Mouse (Mus musculus): ENCODE data around the gene Mapkap1. TPM values are rescaled to one million over a fixed set of nuclear protein-coding genes. Genes with fewer than 3 reads are reported as not detected.
A peak's percentile ranks its signal among the peaks of the same experiment; 100 is the strongest.

Gene Mapkap1
- polyA plus RNA-seq, 1 experiment from 2014 or later: 122 TPM

GRCm38 (mm10) chr2:34644571-34645526, 238.3 kb downstream of the Mapkap1 start:
- no peak overlapping the region for H3K27ac ChIP-seq
- no peaks in the 10 kb centered on the region for H3K9me3 ChIP-seq
- WGBS: 31% methylated on average over 22 of the region's 22 CpGs
- H3K27me3 ChIP-seq: 0 out of 2 replicates have a peak, but pooled peaks cover 6% of the 10 kb centered on the region
- no peaks in the 10 kb centered on the region for H3K36me3 ChIP-seq
- no peak overlapping the region for H3K4me2 ChIP-seq (replicated peaks)
- H3K4me1 ChIP-seq: peaks cover 10% of the 10 kb centered on the region; the same call in 1 of the 2 replicates
- H3K9ac ChIP-seq: no peak overlapping the region
- no peak for ATAC-seq (ENCODE audit: insufficient number of reproducible peaks, insufficient read depth, low FRiP score, low TSS enrichment)
- no peak overlapping the region for H3K4me3 ChIP-seq

DNA sequence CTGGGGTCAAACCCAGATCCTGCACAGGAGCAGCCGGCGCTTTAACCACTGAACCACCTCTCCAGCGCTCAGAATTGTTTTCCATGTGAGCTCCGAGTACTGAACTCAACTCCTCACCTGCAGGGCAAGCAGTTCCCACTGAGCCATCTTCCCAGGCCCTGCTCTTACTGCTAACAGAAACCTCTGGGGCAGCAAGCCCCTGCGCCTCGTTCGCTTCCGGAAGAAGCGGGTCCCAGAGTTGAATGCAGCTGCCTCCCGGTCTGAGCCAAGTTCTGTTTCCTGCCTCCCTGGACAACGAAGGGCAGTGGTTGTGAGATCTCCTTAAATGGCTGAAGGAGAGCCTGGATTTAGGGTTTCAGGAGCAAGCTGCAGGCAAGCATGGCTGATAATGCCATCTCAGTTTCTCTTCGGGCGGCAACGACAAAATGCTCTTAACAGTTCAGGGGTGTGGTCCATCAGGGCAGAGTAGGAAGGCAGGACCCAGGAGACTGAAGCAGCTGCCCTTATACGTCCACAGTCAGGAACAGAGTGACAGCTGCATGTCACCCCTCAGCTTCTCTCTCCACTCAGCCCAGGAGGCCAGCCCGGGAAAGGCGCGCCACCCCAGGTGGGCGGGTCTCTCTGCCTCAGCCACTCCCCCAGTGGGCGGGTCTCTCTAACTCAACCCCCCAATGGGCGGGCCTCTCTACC, 239.4 kb downstream of the Mapkap1 start:
- WGBS: 10% methylated on average over 21 of the region's 21 CpGs
- Histone ChIP-seq H3K9ac (no peak overlapping the region), H3K9me3 (no peaks in the 10 kb centered on the region), H3K4me3 (peak overlapping the region; percentile 34), H3K4me1 (peaks cover 10% of the 10 kb centered on the region; the same call in 1 of the 2 replicates), H3K27me3 (0 out of 2 replicates have a peak, but pooled peaks cover 6% of the 10 kb centered on the region), H3K36me3 (no peaks in the 10 kb centered on the region), H3K4me2 (replicated peaks) (peak overlapping the region; percentile 65), H3K27ac (no peak overlapping the region)
- peak; percentile 58 for ATAC-seq (ENCODE audit: insufficient number of reproducible peaks, insufficient read depth, low FRiP score, low TSS enrichment)

DNA sequence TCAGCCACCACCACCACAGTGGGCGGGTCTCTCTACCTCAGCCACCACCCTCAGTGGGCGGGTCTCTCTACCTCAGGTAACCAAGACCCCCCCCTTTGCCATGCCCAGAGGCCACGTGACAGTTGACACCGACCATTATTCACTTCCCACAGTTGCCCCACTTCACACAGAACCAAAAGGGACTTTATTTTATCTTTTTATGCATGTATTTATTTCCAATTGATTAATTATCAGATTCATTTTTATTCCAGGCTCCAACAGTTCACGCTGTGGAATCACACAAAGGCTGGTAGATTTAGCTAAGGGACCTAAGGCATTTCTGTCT, 239.9 kb downstream of the Mapkap1 start:
- ATAC-seq (ENCODE audit: insufficient number of reproducible peaks, insufficient read depth, low FRiP score, low TSS enrichment): no peak; the same call in 1 of the 2 replicates
- no peaks in the 10 kb centered on the region for H3K9me3 ChIP-seq
- 10% methylated on average over 5 of the region's 5 CpGs for WGBS
- no peak overlapping the region for H3K9ac ChIP-seq
- peak overlapping the region; percentile 34 for H3K4me3 ChIP-seq
- H3K27ac ChIP-seq: no peak overlapping the region
- 0 out of 2 replicates have a peak, but pooled peaks cover 6% of the 10 kb centered on the region for H3K27me3 ChIP-seq
- H3K4me1 ChIP-seq: peaks cover 10% of the 10 kb centered on the region; the same call in 1 of the 2 replicates
- no peaks in the 10 kb centered on the region for H3K36me3 ChIP-seq
- peak overlapping the region; percentile 65 for H3K4me2 ChIP-seq (replicated peaks)

DNA sequence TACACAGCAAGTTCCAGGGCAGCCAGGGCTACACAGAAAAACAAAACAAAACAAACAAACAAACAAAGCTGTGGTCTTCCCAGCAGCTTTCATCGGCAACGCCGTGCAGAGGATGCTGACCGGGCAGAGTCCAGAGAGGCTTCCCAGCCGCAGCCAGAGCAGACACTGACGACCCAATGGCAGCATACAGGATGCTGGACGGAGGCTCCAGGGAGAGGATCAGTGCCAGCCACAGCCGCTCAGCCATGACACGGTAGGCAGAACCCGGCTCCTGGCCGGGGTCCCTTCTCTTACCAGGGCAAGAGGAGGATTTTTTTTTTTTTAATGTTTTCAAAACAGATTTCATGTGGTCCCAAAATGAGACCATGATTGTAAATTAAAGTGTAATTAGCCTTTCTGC, 240.8 kb downstream of the Mapkap1 start:
- no peak overlapping the region for H3K27ac ChIP-seq
- H3K4me3 ChIP-seq: no peak overlapping the region
- no peak overlapping the region for H3K9ac ChIP-seq
- no peak for ATAC-seq (ENCODE audit: insufficient number of reproducible peaks, insufficient read depth, low FRiP score, low TSS enrichment)
- peaks cover 10% of the 10 kb centered on the region; the same call in 1 of the 2 replicates for H3K4me1 ChIP-seq
- no peak overlapping the region for H3K4me2 ChIP-seq (replicated peaks)
- no peaks in the 10 kb centered on the region for H3K36me3 ChIP-seq
- 59% methylated on average over 11 of the region's 11 CpGs for WGBS
- no peaks in the 10 kb centered on the region for H3K9me3 ChIP-seq
- 0 out of 2 replicates have a peak, but pooled peaks cover 6% of the 10 kb centered on the region for H3K27me3 ChIP-seq

GRCm38 (mm10) chr2:34667820-34668219, 261.2 kb downstream of the Mapkap1 start:
- 19% methylated on average over 10 of the region's 10 CpGs for WGBS
- H3K9ac ChIP-seq: no peak overlapping the region; the same call in 1 of the 2 replicates
- 0 out of 2 replicates have a peak overlapping the region, but pooled peaks have one; percentile 6 for H3K4me2 ChIP-seq (replicated peaks)
- peaks cover 9% of the 10 kb centered on the region; the same call in 1 of the 2 replicates for H3K4me1 ChIP-seq
- H3K27ac ChIP-seq: no peak overlapping the region
- peaks cover 18% of the 10 kb centered on the region for H3K27me3 ChIP-seq
- no peaks in the 10 kb centered on the region for H3K36me3 ChIP-seq
- H3K4me3 ChIP-seq: no peak overlapping the region
- ATAC-seq (ENCODE audit: insufficient number of reproducible peaks, insufficient read depth, low FRiP score, low TSS enrichment): no peak
- H3K9me3 ChIP-seq: no peaks in the 10 kb centered on the region

DNA sequence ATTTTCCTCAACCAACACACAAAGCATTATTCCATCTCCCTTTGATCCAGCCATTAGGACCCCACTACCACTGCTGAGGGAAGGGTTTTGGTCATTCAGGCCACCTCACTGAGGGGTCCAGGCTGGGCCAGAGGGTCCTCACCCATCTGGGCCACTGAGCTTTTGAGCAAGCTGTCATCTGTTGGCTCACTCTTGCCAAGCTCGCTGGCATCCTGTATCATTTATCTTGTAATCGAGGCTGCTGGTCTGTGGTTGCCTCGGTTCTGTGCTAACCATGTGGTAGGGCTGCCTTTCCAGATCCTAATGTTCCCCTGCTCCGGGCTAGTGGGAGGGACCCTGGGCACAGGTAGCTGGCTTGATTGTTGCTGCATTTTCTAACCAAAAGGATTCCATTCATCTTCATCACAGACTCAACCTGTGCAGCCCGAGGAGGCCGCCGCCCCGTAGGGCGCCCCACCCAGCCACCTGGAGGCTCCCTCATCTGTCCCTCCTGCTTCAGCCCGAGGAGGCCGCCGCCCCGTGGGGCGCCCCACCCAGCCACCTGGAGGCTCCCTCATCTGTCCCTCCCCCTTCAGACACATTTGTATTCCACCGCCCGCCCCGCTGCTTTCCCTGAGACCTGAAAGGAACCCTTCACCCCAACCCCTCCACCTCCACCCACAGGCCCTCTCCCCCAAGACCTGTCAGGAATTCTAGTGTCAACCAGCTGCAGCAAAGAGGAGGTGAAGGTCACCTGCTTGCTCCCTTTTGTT, 262.0 kb downstream of the Mapkap1 start:
- H3K27me3 ChIP-seq: peaks cover 18% of the 10 kb centered on the region
- no peaks in the 10 kb centered on the region for H3K9me3 ChIP-seq
- H3K4me1 ChIP-seq: peaks cover 9% of the 10 kb centered on the region; the same call in 1 of the 2 replicates
- H3K4me3 ChIP-seq: no peak overlapping the region
- ATAC-seq (ENCODE audit: insufficient number of reproducible peaks, insufficient read depth, low FRiP score, low TSS enrichment): no peak; the same call in 1 of the 2 replicates
- H3K9ac ChIP-seq: no peak overlapping the region
- WGBS: 44% methylated on average over 17 of the region's 17 CpGs
- H3K36me3 ChIP-seq: no peaks in the 10 kb centered on the region
- no peak overlapping the region for H3K27ac ChIP-seq
- H3K4me2 ChIP-seq (replicated peaks): 0 out of 2 replicates have a peak overlapping the region, but pooled peaks have one; percentile 6

DNA sequence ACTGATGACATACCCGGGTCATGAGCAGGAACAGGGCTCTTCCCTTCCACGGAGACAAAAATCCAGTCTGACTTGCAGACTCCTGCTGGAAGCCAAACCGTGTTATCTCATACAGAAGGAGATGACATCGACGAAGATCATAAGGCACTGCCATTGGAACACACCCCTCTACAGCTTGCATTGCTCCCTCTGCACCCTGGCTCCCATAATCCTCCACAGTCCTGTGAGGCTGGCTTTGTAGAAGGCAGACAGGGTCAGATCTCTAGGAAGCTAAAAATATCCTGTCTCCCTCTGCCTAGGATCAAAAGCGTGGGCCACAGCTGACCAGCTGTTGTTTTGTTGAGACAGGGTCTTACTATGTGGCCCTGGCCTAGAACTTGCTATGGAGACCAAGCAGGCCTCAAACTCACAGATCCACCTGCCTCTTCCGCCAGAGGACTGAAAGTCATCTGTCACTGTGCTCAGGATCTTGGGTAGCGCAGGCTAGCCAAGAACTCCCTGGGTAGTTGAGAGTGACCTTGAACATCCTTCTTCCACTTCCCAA, 262.7 kb downstream of the Mapkap1 start:
- H3K36me3 ChIP-seq: no peaks in the 10 kb centered on the region
- H3K27me3 ChIP-seq: peaks cover 18% of the 10 kb centered on the region
- peaks cover 9% of the 10 kb centered on the region; the same call in 1 of the 2 replicates for H3K4me1 ChIP-seq
- WGBS: 60% methylated on average over 8 of the region's 8 CpGs
- no peak overlapping the region for H3K4me3 ChIP-seq
- H3K9ac ChIP-seq: no peak overlapping the region
- no peak overlapping the region for H3K27ac ChIP-seq
- H3K4me2 ChIP-seq (replicated peaks): no peak overlapping the region
- ATAC-seq (ENCODE audit: insufficient number of reproducible peaks, insufficient read depth, low FRiP score, low TSS enrichment): no peak
- H3K9me3 ChIP-seq: no peaks in the 10 kb centered on the region

DNA sequence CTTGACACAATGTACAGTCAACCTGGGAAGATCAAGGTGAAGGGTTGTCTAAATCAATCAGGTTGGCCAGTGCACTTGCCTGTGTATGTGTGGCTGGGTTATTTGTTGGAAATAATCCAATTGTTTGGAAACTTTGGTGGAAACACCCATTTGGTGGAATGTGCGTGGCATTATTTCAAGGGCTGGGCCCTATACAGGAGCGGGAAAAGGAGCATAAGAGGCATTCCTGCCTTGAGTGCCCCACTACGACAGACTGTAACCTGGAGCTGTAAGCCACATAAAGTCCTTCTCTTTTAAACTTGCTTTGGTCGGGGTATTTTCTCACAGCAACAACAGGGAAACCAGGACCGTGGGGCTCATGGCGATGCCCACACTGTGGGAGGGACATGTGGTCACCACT, 263.9 kb downstream of the Mapkap1 start:
- H3K27me3 ChIP-seq: peaks cover 18% of the 10 kb centered on the region
- H3K9me3 ChIP-seq: no peaks in the 10 kb centered on the region
- no peak for ATAC-seq (ENCODE audit: insufficient number of reproducible peaks, insufficient read depth, low FRiP score, low TSS enrichment)
- 81% methylated on average over 6 of the region's 6 CpGs for WGBS
- H3K4me2 ChIP-seq (replicated peaks): no peak overlapping the region
- no peak overlapping the region for H3K9ac ChIP-seq
- H3K4me3 ChIP-seq: no peak overlapping the region
- no peak overlapping the region for H3K27ac ChIP-seq
- H3K36me3 ChIP-seq: peaks cover 8% of the 10 kb centered on the region
- peaks cover 9% of the 10 kb centered on the region; the same call in 1 of the 2 replicates for H3K4me1 ChIP-seq

- Histone ChIP-seq H3K9ac (peak overlapping the region; percentile 56), H3K4me2 (replicated peaks) (peak overlapping the region; percentile 68), H3K4me3 (peak overlapping the region; percentile 43), H3K36me3 (peaks cover 17% of the 10 kb centered on the region), H3K4me1 (peaks cover 9% of the 10 kb centered on the region; the same call in 1 of the 2 replicates), H3K27ac (peak overlapping the region; percentile 23; the same call in 1 of the 2 replicates), H3K9me3 (no peaks in the 10 kb centered on the region), H3K27me3 (peaks cover 18% of the 10 kb centered on the region)
- ATAC-seq (ENCODE audit: insufficient number of reproducible peaks, insufficient read depth, low FRiP score, low TSS enrichment): 0 out of 2 replicates have a peak, but pooled peaks have one; percentile 32
- WGBS: 33% methylated on average over 31 of the region's 31 CpGs
Measured at GRCm38 (mm10) chr2:34671385-34672026, 264.9 kb downstream of the Mapkap1 start.

DNA sequence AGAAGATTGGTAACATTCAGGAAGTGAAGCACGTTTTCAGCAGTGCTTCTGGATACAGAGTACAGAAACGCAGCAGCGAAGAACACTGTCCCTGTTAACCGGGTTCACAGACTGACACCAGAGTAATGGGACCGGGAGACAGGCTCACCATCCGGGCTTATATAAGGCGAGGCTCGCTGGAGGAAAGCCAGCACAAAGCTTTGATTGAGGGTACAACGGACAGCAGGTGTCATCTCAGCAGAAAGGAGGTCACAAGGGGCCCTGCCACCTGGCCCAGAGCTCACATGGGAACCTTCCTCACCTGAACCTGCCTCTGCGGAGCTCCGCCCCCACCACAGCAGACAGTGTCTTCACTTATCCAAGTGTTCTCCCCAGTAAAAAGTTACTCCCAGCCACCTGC, 267.3 kb downstream of the Mapkap1 start:
- ATAC-seq (ENCODE audit: insufficient number of reproducible peaks, insufficient read depth, low FRiP score, low TSS enrichment): no peak
- Histone ChIP-seq H3K4me3 (no peak overlapping the region), H3K9me3 (no peaks in the 10 kb centered on the region), H3K36me3 (peaks cover 39% of the 10 kb centered on the region), H3K4me1 (0 out of 2 replicates have a peak, but pooled peaks cover 5% of the 10 kb centered on the region), H3K4me2 (replicated peaks) (no peak overlapping the region), H3K27me3 (peaks cover 2% of the 10 kb centered on the region; the same call in 1 of the 2 replicates), H3K27ac (no peak overlapping the region), H3K9ac (no peak overlapping the region)
- 88% methylated on average over 11 of the region's 11 CpGs for WGBS

Measured in embryonic facial prominence, embryonic 12.5 days (tissue).